Mouse (Mus musculus) bone marrow macrophage, adult 2 months (primary cell): ENCODE results near the gene Gadl1.

ENCODE experiments used
- CTCF ChIP-seq: IDR thresholded peaks from 2 replicates; pipeline ENCODE4 v1.5.1; 2012; ENCODE audit warnings: low read depth, mild to moderate bottlenecking, low read length, moderate library complexity
- POLR2A ChIP-seq: IDR thresholded peaks from 2 replicates; pipeline ENCODE4 v1.6.1; 2012; ENCODE audit warnings: mild to moderate bottlenecking, low read depth, low read length, borderline replicate concordance

DNA sequence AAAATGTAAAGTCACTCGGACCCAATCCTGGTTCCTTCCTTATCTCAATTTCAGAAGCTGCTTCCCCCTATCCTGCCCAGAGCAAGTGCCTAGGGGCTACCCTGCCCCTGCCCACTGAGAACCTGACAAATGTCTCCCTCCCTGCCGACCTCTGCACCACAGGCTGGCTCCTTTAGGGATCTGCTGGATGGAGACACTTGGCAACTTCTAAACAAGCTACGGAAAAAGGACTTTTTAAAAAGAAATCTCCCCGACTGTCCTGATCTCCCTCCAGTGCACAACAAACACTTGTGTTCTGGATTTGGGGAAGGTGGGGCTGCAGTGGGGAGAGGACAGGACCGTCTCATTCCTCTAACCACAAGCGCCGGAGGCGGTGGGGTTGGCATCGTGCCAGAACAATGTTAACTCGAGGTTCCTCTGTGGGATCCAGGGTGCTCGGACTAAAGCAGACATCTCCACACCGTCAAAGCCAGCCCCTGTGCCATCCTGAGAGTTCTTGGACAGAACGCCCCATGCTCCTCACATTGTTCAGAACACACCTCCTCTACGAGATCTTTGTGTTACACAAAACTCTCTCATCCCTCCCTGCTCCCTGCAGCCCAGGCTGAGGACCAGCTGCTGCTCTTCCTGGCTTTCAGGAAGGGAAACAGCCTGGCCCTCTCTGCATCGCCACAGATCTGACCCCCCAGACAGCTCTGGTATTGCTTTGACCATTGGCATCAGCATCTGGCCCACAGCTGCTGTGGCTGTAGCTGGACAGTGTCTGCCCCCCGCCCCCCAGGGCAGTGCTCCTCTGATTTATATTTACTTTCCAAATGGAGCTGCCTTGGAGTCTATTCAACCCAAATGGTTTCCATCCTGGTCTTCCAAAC, 189.7 kb downstream of the Gadl1 start:
- no peak for TF ChIP-seq CTCF
- no peak for TF ChIP-seq POLR2A
